Mouse (Mus musculus) cerebellum, adult (tissue): ENCODE results near the gene Olfr545.
"Not testable (repeated sequence)": the region's sequence is repeated elsewhere in the genome, so short reads cannot be mapped to it uniquely, and the experiment has no call there.

Source experiments
- ATAC-seq: cut with Nextera tagmentation; 2 replicates; pipeline ENCODE4 v1.9.2; 2017; ENCODE audit warnings: mild to moderate bottlenecking, moderate library complexity, mixed read lengths; ENCODE audit not compliant: insufficient number of reproducible peaks, low FRiP score, low TSS enrichment

Olfr545 gene

DNA sequence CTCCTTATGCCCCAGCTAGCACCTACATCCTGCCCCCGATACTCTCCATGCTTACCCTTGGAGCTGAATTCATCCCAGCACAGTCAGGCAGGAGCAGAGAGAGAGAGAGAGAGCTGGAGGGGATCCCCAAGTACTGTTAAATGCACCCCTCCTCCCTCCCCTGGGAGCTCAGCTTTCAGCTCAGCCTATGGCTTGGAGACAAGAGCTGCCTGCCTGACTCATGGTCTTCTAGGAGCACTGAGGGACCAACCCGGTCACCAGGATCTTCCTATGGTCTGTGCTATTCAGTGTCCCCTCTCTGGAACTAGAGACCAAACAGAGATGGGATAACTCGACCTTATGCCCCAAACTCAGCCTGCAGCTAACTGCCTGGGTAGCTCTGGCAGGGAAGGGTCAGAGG is at the start of gene Olfr545:
Gene Olfr545, minus strand, starts transcription at position 101 of the 400 bp plus-strand sequence.
- no peak for ATAC-seq

DNA sequence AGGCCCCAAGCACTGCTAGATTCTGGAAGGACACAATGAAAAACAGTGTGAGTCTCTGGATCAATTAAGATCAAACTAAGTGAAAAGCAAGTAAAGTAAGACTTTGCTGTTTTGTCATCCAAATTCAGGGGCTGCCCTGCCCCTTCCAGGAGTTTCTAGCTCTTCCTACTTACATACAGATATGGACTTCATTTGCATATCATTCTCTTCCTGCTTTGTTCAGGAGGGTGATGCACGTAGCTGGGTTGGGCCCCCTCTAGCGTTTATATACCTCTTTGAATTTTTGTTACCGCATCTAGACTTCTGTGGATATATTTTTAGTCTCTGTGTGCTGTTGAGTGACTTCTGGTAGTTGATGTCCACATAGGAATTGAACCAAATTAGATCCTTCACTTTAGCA is 41.9 kb upstream of the Olfr545 start:
- ATAC-seq, result no peak

DNA sequence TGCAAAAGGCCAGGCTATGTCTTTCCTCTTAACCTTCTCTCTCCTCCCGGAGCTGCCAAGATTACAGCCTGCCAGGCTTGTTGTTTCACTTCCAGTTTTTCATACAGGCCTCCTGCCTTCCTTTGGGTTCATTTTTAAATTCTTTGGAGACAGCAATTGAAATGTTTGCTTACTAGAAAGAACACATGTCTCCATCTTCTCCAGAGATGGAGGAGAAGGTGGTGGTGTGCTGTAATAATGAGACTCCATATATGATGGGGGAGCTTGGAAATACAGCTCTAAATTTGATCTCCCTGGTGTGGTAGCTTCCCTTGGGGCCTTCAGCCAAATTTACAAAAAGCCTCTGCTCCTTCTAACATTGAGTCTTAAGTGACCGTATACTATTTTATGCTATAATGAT is 41.2 kb upstream of the Olfr545 start, which contains the start of gene Olfr548-ps1:
Gene Olfr548-ps1, plus strand, starts transcription at position 301 of the 400 bp plus-strand sequence.
- no peak for ATAC-seq

DNA sequence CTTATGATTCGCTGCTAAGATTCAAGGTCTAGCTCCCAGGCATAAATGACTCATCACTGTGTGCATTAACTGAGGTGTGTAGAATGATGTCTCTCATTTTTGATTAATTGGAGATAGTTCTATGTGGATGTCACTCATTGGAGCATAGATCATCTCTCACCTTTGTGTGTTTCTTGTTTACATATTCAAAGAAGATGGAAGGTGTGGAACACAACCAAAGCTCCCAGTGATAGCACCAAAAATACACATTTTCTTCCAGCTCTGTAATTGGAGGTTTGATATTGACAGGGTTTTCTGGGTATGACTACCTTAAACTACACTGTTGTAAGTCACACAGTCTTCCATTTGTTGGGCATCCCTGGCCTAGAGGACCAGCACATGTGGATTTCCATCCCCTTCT is 35.1 kb upstream of the Olfr545 start, which contains the start of gene Olfr547:
Gene Olfr547, plus strand, starts transcription at position 301 of the 400 bp plus-strand sequence.
- no peak for ATAC-seq

DNA sequence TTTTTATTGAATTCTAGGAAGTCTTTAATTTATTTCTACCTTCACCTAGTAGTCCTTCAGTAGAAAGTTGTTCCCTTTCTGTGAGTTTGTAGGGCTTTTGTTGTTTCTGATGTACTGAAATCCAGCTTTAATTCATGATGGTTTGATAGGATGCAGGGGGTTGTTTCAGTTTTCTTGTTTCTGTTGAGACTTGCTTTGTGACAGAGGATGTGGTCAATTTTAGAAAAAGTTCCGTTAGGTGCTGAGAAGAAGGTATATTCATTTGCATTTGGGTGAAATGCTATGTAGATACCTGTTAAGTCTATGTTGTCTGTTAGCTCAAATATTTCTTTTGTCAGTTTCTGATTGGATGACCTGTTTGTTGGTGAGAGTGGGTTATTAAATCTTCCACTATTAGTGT is 29.7 kb upstream of the Olfr545 start:
- no peak for ATAC-seq

DNA sequence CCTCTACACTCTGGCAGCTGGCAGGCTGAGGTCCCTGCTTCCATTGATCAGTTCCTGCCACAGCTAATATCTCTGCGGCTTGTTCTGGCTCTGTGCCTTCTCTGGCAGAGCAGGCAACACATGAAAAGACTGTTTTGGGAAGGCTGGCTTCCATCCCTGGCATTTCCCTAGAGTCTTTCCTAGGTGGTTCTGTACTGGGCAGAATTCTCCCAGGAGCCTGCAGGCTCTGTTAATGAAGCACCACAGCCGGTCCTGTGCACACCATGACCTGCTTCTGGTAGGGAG is 17.6 kb upstream of the Olfr545 start:
- no peak for ATAC-seq

DNA sequence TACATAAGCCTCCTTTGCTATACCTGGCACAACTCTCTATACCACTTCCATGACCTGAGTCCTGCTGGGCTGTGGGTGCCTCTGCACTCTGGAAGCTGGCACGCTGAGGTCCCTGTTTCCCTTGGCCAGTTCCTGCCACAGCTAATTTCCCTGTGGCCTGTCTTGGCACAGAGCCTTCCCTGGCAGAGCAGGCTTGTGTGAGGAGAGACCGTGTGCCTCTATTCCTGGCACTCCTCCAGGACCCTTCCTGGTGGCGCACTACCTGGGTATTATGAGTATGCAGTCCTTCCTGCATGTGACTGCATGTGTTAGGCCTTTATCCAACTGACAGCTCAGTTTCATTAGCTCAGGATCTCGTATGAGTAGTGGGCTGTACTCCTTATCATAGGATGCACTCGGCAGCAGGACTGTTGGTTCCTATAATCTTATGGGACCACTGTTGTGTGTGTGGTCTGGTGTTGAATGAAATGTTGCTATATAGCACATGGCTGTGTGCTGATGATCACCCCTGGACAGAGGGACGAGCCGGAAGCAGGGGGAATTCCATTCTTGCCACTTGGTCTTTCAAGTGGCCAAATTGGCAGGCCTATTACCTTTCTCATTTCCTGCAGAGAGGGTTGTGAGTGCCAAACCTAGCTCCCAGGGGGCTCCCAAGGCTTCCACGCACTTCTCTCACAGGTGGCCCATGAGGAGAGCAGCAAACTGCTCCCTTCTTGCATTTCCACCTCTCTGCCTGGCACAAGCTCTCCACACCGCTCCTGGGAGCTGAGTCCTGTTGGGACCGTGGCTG is 17.1 kb upstream of the Olfr545 start:
- no peak for ATAC-seq

DNA sequence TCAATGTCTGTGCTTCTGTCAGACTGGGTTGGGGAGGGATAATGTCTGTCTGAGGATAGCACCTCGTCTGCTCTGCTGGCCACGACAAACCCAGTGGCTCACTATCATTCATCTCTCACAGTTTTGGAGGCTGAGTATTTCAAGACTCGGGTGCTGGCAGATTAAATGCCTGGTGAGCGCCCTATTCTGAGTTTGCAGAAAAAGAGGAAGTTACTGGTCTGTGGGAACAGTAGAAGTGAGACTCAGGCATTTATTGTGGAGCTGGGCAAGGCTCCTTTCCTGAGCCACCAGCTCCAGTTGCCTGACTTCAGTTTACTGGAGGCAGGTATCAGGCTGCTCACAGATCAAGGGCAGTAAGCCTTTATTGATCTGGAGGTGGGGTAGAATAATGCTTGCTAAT is 14.8 kb upstream of the Olfr545 start:
- no peak for ATAC-seq

DNA sequence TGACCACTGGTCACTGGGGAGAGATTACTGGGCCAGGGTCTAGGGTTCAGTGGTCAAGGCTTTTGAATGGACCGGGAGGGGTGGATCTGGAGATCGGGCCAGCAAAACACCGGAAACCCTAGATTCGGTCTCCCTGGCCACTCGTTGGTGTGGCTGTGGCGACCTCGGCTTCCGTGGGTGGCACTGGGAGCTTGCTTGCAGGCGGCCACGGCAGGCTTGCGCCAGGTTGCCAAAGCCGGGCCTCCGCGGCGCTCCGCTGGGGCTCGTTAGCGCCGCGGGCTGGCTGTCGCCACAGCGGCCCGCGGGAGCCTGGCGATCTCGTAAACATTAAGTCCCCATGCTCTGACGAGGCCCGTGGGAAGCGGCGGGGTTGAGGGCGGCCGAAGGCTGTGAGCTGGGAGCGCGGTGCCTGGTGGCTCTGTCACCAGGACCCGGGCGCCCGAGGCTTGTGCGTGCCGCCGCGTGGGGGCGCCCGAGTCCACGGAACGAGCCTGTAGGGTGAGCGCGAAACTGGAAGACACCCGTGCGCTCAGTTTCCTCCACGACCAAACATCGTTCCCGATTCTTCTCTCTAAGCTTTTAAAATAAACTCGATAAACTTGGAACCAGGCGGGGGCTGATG is 13.6 kb upstream of the Olfr545 start:
- peak; percentile 85 for ATAC-seq

DNA sequence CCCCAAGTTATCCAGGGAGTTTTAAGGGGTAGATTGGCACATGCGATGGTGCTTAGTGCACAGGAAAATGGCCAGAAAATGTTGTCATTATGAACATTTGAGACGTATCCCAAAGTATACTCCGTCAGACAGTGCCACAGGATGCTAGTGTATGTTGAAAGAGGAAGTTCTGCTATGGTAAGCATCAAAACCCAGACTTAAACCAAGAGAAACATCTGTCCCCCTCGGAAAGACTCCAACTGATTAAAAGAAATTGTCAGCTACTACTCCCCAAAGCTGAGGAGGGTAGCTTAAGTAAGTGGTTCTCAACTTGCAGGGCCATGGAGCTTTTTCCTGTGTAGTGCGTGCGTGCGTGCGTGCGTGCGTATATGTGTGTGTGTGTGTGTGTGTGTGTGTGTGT is 12.6 kb upstream of the Olfr545 start:
- no peak for ATAC-seq

DNA sequence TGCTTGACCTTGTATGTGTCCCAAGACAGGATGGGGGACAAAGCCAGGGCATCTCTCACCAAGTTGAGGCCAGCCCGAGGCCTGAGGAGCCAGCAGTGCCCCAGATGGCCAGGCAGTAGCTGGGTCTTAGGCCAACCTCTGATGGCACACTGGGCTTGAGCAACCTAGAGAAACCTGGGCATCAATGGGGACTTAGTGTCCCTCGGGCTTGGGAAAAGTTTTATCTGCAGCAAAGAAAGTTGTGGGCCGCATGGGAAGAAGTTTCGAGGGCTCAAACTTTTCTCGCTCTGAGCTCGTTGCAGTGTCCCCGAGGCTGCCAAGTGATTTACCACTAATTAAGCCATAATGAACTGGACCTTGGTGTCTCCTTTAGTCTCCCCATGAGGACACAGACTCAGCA is 10.4 kb upstream of the Olfr545 start:
- no peak for ATAC-seq

DNA sequence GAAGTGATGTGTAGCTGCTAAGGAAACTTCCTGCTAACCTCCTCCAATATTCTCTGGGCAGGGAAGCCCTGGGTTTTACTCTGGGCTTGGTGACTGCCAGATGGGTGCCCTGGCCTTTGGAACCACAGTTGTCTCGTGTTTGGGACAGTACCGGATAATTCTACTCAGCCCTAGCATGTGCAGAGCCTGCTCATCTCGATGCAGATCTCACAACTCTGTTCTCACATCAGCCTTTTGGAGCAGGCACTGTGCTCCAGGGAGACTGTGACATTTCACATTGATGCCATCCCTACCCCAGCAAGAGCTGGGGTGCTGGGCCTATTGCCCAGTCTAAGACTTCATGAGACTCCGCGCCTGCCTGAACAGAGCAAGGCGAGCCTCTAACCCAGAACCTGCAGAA is 9.3 kb upstream of the Olfr545 start:
- no peak for ATAC-seq

DNA sequence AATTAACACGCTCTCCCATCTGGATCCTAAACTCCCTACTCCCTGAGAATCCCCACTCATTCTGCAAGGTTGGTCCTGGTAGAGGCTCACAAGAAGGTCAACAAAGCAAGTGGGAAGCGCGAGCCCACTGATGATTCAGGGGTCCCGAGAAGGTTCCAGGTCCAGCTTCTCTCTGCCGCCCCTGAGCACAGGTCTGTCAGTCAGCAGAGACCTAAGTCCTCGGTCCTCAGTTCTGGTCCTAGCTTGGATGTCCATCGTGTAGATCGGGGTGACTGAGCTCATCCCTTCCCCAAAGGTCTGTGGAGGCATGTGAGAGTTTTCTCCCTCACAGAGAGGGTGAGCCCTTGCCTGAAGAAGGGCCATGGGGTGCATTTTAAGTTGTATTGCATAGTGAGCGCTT is 8.7 kb upstream of the Olfr545 start:
- no peak for ATAC-seq

DNA sequence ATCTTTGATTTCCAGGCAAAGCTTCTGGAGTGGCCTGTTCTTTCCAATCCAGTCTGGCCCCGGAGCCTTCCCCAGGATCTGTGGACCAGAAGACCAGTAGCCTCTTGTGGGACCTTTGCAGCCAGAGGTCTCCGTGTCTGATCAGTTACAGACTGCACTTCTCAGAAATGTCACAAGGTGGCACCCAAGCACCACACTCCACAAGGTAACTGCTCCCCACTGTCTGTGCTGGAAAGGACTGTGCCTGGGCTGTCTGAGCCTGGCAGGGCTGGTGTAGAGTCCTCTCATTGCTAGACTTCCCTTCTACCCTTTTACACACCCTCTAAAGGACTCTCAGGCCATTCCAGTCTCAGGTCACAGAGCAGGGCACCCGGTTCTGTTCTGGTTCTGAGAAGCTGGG is 7.5 kb upstream of the Olfr545 start:
- ATAC-seq, result peak; percentile 62

DNA sequence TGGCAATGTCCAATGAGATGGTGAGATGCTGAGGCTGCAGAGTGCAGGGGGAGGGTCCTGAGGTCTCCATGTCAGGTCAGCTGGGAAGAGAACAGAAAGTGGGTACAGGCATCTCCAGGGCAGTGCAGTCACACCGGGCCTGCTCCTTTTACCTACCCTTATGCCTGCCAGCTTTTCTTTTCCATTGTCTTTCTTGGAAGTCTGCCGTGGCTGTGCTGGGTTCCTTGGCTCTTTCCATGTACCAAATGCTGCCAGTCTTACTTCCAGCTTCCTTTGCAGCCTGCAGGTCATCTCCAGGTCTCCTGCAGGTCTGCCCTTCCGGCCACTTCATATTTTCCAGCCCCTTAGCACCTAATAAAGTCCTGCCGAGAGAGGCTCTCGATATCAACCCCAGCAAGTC is 2.6 kb upstream of the Olfr545 start:
- ATAC-seq, result no peak

DNA sequence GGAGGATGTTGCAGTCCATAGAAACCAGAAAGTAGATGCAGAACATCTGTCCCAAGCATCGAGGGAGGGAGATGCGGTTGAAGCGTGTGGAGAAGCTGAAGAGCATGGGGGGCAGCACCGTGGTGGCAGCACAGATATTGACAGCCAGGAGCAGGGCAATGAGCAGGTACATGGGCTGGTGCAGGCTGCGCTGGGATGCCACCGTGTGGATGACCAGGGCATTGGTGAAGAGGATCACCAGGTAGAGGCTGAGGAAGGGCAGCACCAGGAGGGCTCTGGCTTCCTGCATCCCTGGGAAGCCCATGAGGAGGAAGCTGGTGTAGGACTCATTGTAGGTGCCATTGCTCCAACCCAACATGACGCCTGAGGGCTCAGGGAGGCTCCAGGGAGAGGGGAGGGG is 5.0 kb downstream of the Olfr545 start:
- ATAC-seq, result not testable (repeated sequence)

DNA sequence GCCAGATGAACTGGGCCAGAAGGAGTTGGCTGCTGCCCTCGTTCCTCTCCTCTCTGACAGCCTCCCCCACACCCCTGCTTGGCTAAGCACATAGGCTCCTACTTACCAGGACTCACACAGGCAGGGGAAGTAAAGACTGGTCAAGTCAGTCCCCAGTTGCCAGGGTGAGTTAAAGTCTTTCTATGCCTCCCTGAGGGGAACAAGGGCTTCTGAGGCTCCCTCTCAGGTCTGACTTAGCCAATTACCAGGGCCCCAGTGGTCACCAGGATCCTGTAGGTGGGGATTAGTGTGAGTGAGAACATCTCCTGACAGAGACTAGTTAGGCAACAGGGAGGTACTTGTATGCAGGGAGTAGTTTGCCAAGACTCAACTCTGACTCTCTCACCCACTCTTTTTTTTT is 11.2 kb downstream of the Olfr545 start, which contains the start of gene Olfr544:
Gene Olfr544, minus strand, starts transcription at position 153 of the 400 bp plus-strand sequence.
- ATAC-seq, result no peak

DNA sequence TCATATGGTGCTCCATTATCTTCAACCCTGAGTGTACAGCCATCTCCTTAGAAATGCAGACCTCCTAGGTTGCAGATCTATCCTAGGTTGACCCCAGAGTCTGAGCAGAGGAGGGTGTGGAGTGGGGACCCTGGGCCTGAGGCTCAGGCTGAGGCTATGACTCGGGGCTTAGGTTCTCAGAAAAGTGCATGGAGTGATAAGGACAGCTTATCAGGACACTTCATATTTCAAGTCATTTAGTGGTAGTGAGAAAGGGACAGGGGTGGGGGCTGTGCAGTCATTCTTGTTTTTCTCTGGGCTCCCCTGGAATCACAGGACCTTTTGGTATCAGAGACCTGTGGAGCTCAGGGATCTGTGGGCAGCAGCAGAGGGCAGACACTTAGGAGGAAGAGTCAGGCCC is 13.3 kb downstream of the Olfr545 start:
- no peak for ATAC-seq

DNA sequence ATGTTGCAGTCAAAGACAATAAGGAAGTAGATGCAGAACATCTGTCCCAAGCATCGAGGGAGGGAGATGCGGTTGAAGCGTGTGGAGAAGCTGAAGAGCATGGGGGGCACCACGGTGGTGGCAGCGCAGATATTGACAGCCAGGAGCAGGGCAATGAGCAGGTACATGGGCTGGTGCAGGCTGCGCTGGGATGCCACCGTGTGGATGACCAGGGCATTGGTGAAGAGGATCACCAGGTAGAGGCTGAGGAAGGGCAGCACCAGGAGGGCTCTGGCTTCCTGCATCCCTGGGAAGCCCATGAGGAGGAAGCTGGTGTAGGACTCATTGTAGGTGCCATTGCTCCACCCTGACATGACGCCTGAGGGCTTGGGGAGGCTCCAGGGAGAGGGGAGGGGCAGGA is 14.6 kb downstream of the Olfr545 start:
- not testable (repeated sequence) for ATAC-seq

DNA sequence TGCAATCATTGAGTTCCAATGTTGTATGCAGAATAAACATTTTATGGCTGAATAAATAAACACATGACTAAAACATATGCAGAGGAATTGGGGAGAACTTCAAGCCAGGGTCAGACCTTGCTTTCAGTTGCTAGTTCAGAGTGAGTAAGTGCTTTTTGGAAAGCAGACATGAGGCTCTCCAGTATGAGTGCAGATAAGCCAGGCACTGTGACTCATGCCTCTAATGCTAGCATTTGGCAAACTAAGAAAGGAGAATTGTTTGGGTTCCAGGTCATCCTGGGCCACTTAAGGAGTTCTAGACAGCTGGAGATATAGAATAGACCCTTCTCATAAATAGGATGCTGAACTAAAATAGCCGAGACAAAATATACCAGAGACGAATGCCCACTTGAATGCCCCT is 15.7 kb downstream of the Olfr545 start:
- ATAC-seq, result no peak

DNA sequence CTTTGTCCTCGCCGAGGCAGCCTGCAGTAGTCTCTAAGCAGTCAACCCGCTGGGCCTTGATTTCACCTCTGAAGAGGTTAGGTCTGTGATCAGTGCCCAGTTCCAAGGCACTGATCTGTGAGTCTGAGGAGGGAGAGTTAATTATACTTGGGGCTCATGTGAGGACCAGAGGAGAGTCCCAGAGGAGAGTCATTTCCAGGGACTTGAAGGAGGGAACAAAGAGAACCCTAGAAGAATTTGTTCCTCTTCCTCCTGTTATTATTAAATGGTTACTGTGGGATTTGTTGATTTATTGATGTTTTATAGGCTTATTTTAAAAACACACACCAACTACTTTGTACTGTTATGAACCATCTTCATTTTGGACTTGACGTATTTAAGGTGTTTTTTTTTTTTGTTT is 17.8 kb downstream of the Olfr545 start, which contains the start of gene Olfr543:
Gene Olfr543, minus strand, starts transcription at position 101 of the 400 bp plus-strand sequence.
- no peak for ATAC-seq

DNA sequence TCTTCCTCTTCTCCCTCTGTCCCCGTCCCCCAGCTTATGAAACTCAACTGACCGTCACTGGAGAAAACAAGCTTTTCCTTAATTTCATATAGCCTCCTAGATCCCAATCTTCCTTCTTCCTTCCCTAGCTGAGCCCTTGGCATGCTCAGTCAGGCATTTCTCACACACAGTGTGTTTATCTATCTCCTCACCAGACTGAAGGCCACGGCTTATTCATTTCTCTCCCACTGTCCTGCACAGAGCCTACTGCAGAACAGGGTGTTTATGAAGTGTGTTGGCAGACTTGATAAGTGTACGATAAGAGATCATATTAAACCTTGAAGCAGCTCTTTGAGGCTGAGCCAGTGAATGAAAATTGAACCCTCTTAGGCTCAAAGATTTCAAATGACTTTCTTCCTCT is 18.6 kb downstream of the Olfr545 start:
- no peak for ATAC-seq
